Mouse (Mus musculus): Measurements from ENCODE around the gene Stambp. TPM values are rescaled to one million over a fixed set of nuclear protein-coding genes. Genes with fewer than 3 reads are reported as not detected.

Stambp gene
- polyA plus RNA-seq, 1 experiment, result 28.8 TPM

DNA sequence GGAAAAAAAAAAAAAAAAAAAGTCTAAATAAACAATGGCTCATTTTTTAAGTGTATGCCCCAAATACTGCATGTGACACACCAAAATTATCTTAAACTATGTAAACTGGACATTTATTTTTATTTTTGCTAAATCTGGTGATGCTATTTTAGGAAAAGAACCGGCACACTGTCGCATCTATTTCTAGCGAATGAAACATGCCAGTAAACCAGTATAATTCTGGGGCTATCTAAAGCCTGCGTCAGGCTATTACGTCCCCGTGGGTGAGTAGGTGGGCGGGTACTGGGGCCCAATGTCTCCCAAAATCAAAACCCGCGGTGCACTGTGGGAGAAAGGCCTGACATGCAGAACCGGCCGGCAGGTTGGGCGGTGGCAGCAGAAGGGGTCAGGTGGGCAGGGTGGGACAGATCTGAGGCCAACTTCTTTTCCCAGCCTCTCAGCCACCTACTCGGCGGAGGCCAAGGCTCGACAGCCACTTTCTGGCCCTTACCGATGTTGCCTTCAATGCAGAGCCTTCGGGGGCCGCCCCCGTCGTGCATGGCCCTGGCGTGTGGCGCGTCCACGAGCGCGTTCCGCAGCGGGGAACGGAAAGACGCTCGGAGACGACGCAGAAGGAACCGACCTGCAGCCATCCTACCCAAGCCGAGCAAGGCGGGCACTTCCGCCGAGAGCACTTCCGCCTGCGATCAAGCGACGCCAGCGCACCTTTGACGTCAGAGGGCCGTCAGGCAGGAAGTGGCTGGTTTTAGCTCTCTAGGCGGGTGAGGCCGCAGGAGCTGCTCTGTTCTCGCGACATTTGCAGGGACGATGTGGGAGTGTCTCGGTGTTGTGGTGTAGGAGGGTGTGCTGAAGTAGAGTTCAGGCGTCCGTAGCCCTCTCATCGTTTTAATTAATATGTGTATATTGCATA, 66.0 kb downstream of the Stambp start, which contains the start of gene Dguok:
Gene Dguok, minus strand, starts transcription at position 712 of the 910 bp plus-strand sequence.
- H3K4me3 ChIP-seq (ENCODE audit: insufficient read depth, low read length), result peak within 1 kb of the TSS; percentile 79
- H3K27ac ChIP-seq (ENCODE audit: insufficient read depth, low read depth, low read length), result peak within 1 kb of the TSS; percentile 97
- peaks cover 35% of the 10 kb centered on the region for H3K4me1 ChIP-seq (ENCODE audit: control insufficient read depth, insufficient read depth, low read length)
- TF ChIP-seq POLR2A (IDR thresholded peaks at IDR 0.05; ENCODE audit: borderline replicate concordance, low read depth, low read length) (0 out of 2 replicates have a peak, but pooled peaks have one; percentile 14), CTCF (IDR thresholded peaks at IDR 0.05; ENCODE audit: low read depth, low read length) (no peak)

DNA sequence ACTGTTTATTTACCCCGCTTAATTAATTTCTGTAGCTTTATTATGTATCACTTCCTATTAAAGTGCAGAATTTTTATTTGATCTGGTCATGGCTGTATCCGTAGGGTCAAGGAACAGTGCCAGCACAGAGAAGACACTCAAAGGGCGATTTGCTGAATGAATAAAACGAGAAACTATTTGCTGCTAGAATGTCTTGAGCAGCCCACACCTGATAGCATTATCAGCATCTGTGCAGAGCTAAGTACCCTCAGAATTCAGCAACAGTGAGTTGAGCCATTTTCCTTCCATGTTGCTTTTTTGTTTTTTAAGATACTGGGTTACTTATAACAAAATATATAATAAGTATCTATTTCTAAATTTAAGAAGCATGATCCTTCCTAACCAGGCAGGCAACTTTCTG, 67.0 kb downstream of the Stambp start:
- TF ChIP-seq POLR2A (IDR thresholded peaks at IDR 0.05; ENCODE audit: borderline replicate concordance, low read depth, low read length) (no peak), CTCF (IDR thresholded peaks at IDR 0.05; ENCODE audit: low read depth, low read length) (no peak)
- peak overlapping the region; percentile 79; the same call in 1 of the 2 replicates for H3K4me3 ChIP-seq (ENCODE audit: insufficient read depth, low read length)
- H3K27ac ChIP-seq (ENCODE audit: insufficient read depth, low read depth, low read length), result peak overlapping the region; percentile 97
- peaks cover 39% of the 10 kb centered on the region for H3K4me1 ChIP-seq (ENCODE audit: control insufficient read depth, insufficient read depth, low read length)

GRCm38 (mm10) chr6:83503361-83503760, 69.2 kb downstream of the Stambp start:
- Histone ChIP-seq H3K4me3 (ENCODE audit: insufficient read depth, low read length) (no peak overlapping the region), H3K27ac (ENCODE audit: insufficient read depth, low read depth, low read length) (peak overlapping the region; percentile 96), H3K4me1 (ENCODE audit: control insufficient read depth, insufficient read depth, low read length) (peaks cover 39% of the 10 kb centered on the region)
- TF ChIP-seq POLR2A (IDR thresholded peaks at IDR 0.05; ENCODE audit: borderline replicate concordance, low read depth, low read length) (no peak), CTCF (IDR thresholded peaks at IDR 0.05; ENCODE audit: low read depth, low read length) (no peak)

- Histone ChIP-seq H3K4me1 (ENCODE audit: control insufficient read depth, insufficient read depth, low read length) (peaks cover 39% of the 10 kb centered on the region), H3K27ac (ENCODE audit: insufficient read depth, low read depth, low read length) (peak overlapping the region; percentile 96), H3K4me3 (ENCODE audit: insufficient read depth, low read length) (peak overlapping the region; percentile 5)
- TF ChIP-seq POLR2A (IDR thresholded peaks at IDR 0.05; ENCODE audit: borderline replicate concordance, low read depth, low read length) (no peak), CTCF (IDR thresholded peaks at IDR 0.05; ENCODE audit: low read depth, low read length) (no peak)
Measured at GRCm38 (mm10) chr6:83502656-83503055, 69.9 kb downstream of the Stambp start.

- Histone ChIP-seq H3K27ac (ENCODE audit: insufficient read depth, low read depth, low read length) (peak overlapping the region; percentile 96), H3K4me1 (ENCODE audit: control insufficient read depth, insufficient read depth, low read length) (peaks cover 36% of the 10 kb centered on the region), H3K4me3 (ENCODE audit: insufficient read depth, low read length) (peak overlapping the region; percentile 17; the same call in 1 of the 2 replicates)
Measured at GRCm38 (mm10) chr6:83501524-83502310, 70.8 kb downstream of the Stambp start.

DNA sequence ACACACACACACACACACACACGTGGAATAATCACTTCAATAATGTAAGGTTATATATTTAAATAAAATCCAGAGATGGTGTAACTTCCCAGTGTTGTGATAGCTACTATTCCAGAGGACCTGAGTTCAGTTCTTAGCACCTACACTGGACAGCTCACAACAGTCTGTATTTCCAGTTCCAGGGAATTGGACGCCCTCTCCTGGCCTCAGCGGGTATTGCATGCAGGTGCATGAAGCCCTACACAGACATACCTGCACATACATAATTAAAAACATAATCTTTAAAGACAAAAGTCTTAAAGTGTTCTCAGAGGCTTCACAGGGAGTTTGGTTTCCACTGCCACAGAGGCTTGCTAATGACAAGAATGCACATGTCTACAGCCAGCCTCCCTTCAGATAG, 72.1 kb downstream of the Stambp start:
- Histone ChIP-seq H3K4me1 (ENCODE audit: control insufficient read depth, insufficient read depth, low read length) (peaks cover 40% of the 10 kb centered on the region), H3K4me3 (ENCODE audit: insufficient read depth, low read length) (no peak overlapping the region), H3K27ac (ENCODE audit: insufficient read depth, low read depth, low read length) (no peak overlapping the region)
- no peak for TF ChIP-seq POLR2A (IDR thresholded peaks at IDR 0.05; ENCODE audit: borderline replicate concordance, low read depth, low read length)
- peak; percentile 67 for TF ChIP-seq CTCF (IDR thresholded peaks at IDR 0.05; ENCODE audit: low read depth, low read length)

More at GRCm38 (mm10) chr6:83501524-83502310, 70.8 kb downstream of the Stambp start:
- TF ChIP-seq POLR2A (IDR thresholded peaks at IDR 0.05; ENCODE audit: borderline replicate concordance, low read depth, low read length) (no peak), CTCF (IDR thresholded peaks at IDR 0.05; ENCODE audit: low read depth, low read length) (no peak)

DNA sequence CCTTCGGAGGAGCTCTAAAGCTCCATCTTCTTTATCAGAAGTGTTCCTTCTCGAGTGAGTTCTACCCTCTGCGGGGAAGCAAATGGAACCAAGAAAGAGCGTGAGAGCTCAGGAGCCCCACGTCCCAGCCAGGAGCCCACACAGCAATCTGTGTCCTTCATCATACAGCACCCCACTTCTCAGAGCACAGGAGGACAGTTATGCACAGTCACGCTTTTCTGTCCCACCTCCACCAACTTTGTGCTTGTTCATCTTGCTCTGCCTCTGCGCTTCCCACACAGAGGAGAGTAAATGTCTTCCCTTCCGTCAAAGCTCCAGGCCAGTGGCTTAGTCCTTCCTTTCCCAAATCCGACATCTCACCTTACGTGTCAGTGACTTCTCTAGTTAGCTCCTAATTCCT, 73.5 kb downstream of the Stambp start:
- no peak overlapping the region for H3K27ac ChIP-seq (ENCODE audit: insufficient read depth, low read depth, low read length)

DNA sequence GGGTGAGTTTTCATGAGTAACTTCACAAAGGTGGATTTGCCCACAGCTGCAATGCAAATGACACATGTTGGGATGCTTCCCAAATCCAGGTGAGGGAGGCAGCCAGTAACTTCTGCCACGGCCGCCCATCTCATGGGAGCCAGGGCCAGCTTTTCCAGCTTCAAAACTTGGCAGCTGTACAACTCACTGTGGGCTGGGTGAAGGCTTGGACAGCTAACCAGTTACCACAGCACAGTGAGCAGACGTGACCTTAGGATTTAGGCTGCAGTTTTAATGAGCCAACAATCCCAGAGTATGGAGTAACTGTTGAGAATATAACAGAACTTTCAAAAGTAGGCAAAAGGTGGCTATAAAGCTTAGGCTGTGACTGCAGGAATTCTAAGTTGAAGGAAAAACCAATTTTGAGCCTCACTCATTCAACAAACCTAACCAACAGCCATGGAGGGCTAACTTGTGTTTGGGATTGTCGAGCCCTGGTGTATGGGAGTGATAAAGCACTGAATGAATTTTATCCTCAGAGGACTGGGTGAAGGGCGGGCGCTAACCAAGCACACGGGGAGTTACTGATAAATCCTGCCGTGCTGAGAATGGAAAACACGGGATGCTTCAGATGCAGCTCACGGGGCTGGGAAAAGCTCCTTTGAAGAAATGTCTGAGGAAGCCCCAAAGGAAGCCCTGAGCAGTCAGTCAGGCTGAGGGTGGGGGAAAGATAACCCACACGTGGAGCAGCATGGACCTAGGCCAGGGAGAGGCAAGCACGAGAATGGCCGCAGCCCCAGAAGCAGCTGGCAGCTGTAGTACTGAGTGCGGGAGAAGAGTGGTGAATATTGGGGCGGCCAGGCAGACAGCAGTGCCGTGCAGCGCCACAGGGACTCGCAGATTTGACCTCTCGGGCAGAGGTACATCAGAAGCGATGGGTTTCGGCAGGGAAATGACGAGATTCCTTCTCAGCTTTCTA, 75.5 kb downstream of the Stambp start:
- TF ChIP-seq CTCF (IDR thresholded peaks at IDR 0.05; ENCODE audit: low read depth, low read length) (no peak), POLR2A (IDR thresholded peaks at IDR 0.05; ENCODE audit: borderline replicate concordance, low read depth, low read length) (no peak)
- peaks cover 18% of the 10 kb centered on the region for H3K4me1 ChIP-seq (ENCODE audit: control insufficient read depth, insufficient read depth, low read length)
- no peak overlapping the region for H3K4me3 ChIP-seq (ENCODE audit: insufficient read depth, low read length)
- no peak overlapping the region for H3K27ac ChIP-seq (ENCODE audit: insufficient read depth, low read depth, low read length)

More for the DNA sequence above, 73.5 kb downstream of the Stambp start:
- Histone ChIP-seq H3K4me1 (ENCODE audit: control insufficient read depth, insufficient read depth, low read length) (peaks cover 32% of the 10 kb centered on the region), H3K4me3 (ENCODE audit: insufficient read depth, low read length) (no peak overlapping the region)
- TF ChIP-seq POLR2A (IDR thresholded peaks at IDR 0.05; ENCODE audit: borderline replicate concordance, low read depth, low read length) (no peak), CTCF (IDR thresholded peaks at IDR 0.05; ENCODE audit: low read depth, low read length) (no peak)
